Mouse (Mus musculus) frontal cortex, postnatal 36 days (tissue): ENCODE data around the gene Fam107a.
A peak's percentile ranks its signal among the peaks of the same experiment; 100 is the strongest.

Experiments
- DNase-seq, 2 experiments: peaks; one replicate each; pipeline ENCODE4 v3.0.0; 2022; ENCODE audit warnings: low spot score in 2 of 2

Gene Fam107a

GRCm38 (mm10) chr14:8317194-8318097, at the start of gene Fam107a:
Gene Fam107a (minus strand): TSS chr14:8318023.
- no peak for DNase-seq

- no peak for DNase-seq
These were observed 49.3 kb upstream of the Fam107a start for GRCm38 (mm10) chr14:8367121-8367520.

- DNase-seq = no peak
These were observed 48.0 kb upstream of the Fam107a start for GRCm38 (mm10) chr14:8365833-8366232.

GRCm38 (mm10) chr14:8356836-8357235, 39.0 kb upstream of the Fam107a start:
- DNase-seq = no peak

GRCm38 (mm10) chr14:8355999-8356501, 38.2 kb upstream of the Fam107a start:
- peak; percentile 78 to 85 for DNase-seq

- no peak for DNase-seq
These were observed 31.1 kb upstream of the Fam107a start for GRCm38 (mm10) chr14:8348927-8349326.

- peak; percentile 84 to 85 for DNase-seq
These were observed 28.6 kb upstream of the Fam107a start for GRCm38 (mm10) chr14:8346255-8346997.

GRCm38 (mm10) chr14:8345566-8345965, 27.7 kb upstream of the Fam107a start:
- no peak for DNase-seq

GRCm38 (mm10) chr14:8342509-8343106, 24.8 kb upstream of the Fam107a start:
- DNase-seq = no peak

GRCm38 (mm10) chr14:8340226-8340625, 22.4 kb upstream of the Fam107a start:
- DNase-seq = no peak

GRCm38 (mm10) chr14:8335947-8336346, 18.1 kb upstream of the Fam107a start:
- no peak for DNase-seq

- no peak for DNase-seq
These were observed 16.7 kb upstream of the Fam107a start for GRCm38 (mm10) chr14:8334511-8334910.

- no peak for DNase-seq
These were observed 14.8 kb upstream of the Fam107a start for GRCm38 (mm10) chr14:8332314-8333252.

GRCm38 (mm10) chr14:8331307-8331905, 13.6 kb upstream of the Fam107a start:
- DNase-seq = no peak

- DNase-seq = no peak
These were observed 12.6 kb upstream of the Fam107a start for GRCm38 (mm10) chr14:8330390-8330789.

GRCm38 (mm10) chr14:8329552-8329951, 11.7 kb upstream of the Fam107a start:
- DNase-seq = peak in 1 of 2 experiments; percentile 30

- DNase-seq = no peak
These were observed 9.5 kb upstream of the Fam107a start for GRCm38 (mm10) chr14:8327371-8327770.

GRCm38 (mm10) chr14:8326961-8327360, 9.1 kb upstream of the Fam107a start:
- DNase-seq = no peak

- DNase-seq = no peak
These were observed 7.9 kb upstream of the Fam107a start for GRCm38 (mm10) chr14:8325746-8326145.

GRCm38 (mm10) chr14:8320528-8320927, 2.7 kb upstream of the Fam107a start:
- DNase-seq = no peak
